Mouse (Mus musculus): ENCODE data around the gene Fuca2.

- TF ChIP-seq CTCF (IDR thresholded peaks at IDR 0.05; ENCODE audit: borderline replicate concordance, control insufficient read depth, extremely low read depth, insufficient read depth, low read length, poor library complexity): no peak
- no peak for TF ChIP-seq POLR2A (IDR thresholded peaks at IDR 0.05; ENCODE audit: control insufficient read depth, extremely low read depth, insufficient read depth, low read length, poor library complexity)
Measured at GRCm38 (mm10) chr10:13473287-13473832, 26.0 kb upstream of the Fuca2 start.

All from thymus, adult 2 months (tissue).